Mouse (Mus musculus) thymus, adult 18-20 months (tissue): ENCODE data around the gene Rap2c.

Source experiments
- DNase-seq, 2 experiments: peaks; one replicate each; pipeline ENCODE4 v3.0.0; 2022; ENCODE audit warnings: mixed read lengths in 2 of 2

The Rap2c gene

GRCm38 (mm10) chrX:51017851-51018785, at the start of gene Rap2c:
TSS of gene Rap2c (minus strand) at chrX:51018018.
- peak; percentile 60 to 75 for DNase-seq

DNA sequence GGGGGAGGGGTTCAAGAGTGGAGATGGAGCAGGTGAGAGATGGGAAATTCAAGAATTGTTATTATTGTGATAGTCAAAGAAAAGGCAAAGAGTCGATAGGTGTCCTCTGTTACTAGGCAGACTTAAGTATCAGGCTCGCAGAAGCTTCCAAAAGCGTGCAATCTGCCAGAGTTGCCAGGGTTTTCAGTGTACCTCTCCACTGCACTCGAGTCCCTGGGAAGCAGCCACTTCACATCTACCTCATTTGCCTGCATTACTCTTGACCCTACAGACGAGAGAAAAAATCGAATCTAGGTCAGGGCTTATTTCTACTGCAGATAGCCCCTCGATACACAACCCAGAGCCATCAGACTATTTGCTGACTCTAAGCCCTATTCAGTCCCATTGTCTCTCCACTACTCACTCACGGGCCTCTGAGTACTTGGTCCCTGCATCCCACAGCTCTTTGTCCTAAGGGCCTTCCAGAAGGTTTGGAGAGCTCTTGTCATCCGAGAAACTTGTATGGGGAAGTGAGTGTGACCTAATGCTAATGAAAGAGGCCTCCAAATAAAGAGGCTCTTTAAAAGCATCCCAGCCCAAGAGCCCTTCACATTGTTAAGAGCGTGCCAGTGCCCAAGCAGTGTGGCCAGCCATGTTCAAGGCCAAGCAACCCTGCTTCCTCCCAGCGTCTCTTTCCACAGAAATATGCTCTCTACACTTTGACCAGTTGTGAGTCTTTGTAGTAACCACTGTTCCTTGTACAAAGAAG, 48.9 kb upstream of the Rap2c start:
- DNase-seq, result no peak

DNA sequence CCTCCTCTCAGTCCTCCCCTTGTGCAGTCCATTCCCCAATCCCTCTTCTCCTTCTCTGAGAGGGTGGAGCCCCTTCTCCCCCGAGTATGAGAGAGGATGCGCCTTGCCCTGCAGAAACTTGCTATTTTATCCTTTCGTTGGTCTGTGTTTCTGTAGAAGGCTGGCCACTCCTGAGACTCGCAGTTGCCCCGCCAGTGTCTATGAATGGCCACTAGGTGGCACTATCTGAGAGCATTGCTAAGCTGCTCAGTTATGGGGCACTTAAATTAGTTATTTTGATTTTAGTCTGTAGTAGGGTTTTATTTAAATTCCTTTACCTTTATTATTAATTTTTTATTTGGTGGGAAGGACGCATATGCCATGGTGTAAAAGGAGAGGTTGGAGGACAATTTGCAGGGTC, 48.0 kb upstream of the Rap2c start:
- DNase-seq, result peak; percentile 4 to 7

DNA sequence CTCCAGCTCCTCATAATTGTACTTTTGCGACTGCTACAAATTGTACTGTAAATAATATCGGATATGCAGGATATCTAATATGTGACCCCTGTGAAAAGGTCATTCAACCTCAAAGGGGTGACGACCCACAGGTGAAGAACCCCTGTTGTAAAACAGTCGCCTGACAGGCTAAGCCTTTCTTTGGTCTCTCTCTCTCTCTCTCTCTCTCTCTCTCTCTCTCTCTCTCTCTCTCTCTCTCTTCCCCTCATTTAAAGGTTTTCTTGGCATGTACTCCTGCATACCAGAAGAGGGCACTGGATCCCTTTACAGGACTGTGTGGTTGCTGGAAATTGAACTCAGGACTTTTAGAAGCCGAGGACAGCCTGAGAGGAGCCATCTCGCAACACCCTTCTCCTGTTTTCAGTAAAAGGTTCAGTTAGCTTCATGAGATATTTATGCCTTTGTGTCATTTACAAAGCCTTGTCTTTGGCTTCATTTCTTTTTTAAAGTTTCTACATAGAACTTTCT, 47.4 kb upstream of the Rap2c start:
- DNase-seq, result no peak

DNA sequence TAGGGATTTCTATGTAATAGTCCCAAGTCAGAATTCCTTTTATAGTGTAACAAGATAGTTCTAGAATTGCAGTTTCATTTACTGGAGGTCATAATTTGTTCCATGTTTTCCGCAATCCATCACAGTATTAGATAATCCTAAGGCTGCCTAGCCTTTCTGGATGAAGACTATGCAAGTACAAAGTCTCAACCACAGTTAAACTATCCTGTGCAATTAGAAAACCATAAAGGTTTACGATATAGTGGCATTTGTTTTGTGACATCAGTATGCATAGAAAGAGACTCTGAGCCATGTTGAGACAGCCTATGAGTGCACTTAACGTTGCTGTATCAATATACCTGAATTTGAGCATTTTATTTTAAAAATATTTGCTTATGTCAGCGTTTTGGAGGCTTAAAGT, 42.4 kb upstream of the Rap2c start:
- no peak for DNase-seq

DNA sequence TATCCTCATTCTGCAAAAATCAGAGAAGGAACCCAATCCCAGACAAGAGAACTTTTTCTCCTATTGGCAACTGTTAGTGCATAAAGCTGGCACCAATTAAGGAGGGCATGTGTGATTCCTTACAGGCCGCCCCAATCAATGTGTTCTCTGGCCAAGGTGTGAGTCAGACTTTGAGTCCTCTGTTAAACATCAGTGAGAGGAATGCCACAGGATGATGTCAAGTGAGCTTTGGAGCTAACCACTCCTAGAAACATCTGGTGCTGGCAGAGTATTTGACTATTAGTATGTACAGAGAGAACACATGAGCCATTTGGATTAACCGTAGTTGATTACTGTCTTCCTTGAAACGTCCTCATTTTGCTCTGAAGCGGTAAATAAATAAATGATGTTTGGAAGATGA, 40.9 kb upstream of the Rap2c start:
- no peak for DNase-seq

DNA sequence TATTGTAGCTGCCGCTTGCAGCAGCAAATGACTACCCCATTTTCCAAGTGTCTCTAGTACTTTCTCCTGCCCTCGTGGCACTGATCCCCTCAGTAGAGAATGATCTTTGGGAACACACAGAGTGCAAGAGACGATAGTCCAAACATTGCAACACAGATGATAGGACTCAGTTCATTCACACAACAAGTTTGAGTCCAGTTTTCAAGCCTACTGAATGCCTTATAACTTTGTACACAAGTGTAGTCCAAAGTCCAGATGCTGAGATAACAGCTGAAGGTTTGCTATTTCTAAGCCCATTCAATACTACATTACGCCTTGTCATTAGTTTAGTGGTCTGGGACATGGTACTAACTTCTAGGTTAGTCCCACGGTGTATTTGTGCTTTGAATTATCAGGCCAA, 40.5 kb upstream of the Rap2c start:
- no peak for DNase-seq

DNA sequence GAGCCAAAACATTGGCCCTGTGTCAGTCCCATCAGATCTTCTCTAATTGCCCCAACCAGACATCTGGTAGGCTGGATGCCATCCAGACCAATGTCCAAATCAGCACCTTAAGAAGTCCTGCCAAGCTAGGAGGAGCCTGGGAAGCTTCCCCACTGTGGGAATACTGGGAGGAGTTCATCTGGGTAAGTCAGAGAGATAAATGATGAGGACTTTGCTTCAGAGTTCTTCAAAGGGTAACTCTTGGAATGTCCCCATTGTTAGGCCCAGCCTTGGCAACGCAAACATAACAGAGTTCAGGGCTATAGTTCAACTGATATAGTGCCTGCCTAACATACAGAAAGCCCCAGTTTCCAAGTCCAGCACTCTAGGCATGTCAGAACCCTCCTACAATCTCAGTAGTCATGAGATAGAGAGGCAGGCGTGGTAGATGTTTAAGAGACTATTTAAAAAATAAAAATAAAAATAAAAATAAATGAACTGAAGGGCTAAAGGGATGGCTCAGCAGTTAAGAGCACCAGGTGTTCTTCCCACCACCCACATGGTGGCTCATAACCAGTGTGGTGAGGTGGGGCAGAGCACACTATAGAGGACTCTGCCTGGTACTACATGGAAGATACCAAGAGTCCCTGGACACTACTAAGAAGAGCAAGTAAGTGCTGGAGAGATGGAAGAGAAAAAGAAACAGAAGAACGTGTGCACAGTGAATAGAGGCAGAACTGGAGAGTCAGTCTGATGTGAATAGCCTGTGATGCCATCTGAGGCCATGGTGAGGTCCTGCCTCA, 34.1 kb upstream of the Rap2c start:
- no peak for DNase-seq

GRCm38 (mm10) chrX:51035678-51036209, 17.9 kb upstream of the Rap2c start:
- no peak for DNase-seq

DNA sequence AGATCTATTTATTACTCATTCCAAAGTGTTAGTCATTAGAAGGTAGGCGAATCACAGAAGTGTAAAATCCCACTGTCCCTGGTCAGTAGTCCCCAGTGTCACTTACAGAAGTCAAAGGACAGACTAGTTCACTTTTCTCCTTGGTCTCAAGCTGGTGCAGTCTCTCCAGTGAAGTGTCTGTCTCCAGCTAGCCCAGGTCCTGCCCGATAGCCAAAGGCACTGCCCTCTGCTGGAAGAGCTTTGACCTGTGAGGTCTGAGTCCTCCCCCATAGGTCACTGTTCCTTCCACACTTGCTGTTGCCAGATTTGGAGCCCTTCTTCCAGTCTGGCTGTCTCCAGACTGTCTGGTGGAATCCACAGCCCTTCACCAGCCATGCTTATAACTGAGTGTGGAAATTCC, 2.1 kb upstream of the Rap2c start:
- peak; percentile 5 to 6 for DNase-seq

DNA sequence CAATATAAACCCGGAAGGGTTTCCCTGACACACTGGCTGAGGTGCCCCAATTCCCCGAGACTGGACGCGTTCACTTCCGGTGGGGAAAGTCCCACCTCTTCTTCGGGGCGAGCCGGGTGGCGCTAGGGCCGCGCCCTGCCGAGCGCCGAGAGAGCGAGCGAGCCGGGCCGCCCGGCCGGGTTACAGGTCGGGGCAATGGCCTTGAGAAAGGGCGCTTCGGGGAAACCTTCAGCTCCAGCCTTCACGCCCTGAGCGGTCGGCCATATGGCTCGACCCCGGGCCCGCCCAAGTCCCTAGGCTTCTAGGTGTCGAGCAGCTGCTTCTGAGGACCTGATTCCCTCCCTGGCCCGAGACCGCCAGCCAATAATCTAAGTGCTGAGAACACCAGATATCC, 965 bp upstream of the Rap2c start:
- peak; percentile 49 to 69 for DNase-seq

GRCm38 (mm10) chrX:51016926-51017325, 892 bp downstream of the Rap2c start:
- DNase-seq, result no peak

- no peak for DNase-seq
Observed at GRCm38 (mm10) chrX:51012280-51012679, 5.5 kb downstream of the Rap2c start.

DNA sequence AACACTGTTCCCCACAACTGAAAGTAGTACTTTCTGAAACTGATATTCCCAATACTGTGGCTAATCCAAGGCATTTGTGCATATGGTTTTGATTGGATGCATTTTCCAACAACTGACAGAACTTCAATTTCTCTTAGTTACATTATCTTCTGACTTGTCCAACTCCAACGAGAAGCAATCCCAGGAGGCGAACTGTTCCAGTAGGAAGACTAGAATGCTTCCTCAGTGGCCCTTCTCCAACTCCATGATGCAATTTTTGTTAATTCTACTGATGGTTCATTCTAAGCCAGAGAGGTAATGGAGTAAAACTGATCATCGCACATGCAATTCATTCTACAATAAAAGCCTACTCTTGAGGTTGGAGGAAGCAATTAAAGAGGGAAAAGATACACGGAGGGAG, 7.5 kb downstream of the Rap2c start:
- DNase-seq, result no peak

DNA sequence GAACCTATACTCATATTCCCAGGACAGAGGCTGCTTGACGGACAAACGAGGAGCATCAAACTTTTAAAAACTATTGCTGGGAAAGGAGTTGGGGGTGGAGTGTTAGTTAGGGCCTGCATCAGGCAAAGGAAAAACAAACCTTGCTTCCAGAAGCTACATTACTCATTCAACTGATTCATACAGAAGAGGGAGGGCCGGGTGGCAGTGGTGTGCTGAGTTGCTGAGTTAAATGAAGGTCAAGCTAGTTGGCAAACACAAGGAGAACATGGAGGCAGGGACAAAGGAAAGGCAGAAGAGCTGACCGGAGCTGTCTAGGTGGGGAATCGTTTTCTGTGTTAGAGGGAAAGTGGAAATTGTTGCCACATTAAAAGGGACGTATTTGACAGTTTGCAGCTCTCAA, 17.0 kb downstream of the Rap2c start:
- DNase-seq, result no peak

- DNase-seq, result no peak
Observed at GRCm38 (mm10) chrX:50995310-50995709, 22.5 kb downstream of the Rap2c start.

DNA sequence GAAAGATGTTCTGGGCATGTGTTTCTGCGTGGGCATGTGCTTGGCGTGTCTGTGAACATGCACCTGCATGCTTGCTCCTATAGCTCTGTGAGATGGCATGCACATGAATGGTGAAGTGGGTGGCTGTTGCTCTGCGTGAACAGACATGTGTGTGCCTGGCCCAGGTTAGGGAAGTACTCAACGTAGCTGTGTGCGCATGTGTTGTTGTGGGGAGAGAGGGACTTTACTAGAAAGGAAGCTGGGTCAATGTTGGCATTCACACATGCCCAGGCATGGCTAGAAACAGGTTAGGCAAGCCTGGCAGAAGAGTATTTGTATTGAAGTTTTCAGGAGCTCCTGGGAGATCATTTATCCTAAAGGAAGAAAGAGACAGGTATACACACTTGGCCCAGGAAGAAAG, 26.5 kb downstream of the Rap2c start:
- DNase-seq, result no peak

- DNase-seq, result no peak
Observed at GRCm38 (mm10) chrX:50989940-50990339, 27.9 kb downstream of the Rap2c start.

DNA sequence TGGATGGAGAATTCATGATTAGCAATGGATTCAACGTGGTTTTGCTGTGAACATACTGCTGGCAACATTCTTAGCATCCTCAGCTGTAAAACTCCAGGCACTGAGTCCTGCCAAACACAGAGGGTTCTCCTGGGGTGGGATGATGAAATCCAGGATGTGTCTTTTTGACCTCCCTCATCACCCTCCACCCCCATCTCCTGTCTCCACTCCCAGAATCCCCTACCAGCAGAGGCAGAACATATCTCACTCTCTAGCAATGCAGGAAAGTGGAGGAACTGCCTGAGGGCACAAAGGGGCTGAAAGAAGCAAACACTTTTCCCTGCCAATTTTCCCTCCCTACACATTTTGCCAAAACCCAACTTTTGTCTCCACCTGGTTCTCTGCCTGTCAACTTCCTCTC, 29.2 kb downstream of the Rap2c start:
- DNase-seq, result no peak

DNA sequence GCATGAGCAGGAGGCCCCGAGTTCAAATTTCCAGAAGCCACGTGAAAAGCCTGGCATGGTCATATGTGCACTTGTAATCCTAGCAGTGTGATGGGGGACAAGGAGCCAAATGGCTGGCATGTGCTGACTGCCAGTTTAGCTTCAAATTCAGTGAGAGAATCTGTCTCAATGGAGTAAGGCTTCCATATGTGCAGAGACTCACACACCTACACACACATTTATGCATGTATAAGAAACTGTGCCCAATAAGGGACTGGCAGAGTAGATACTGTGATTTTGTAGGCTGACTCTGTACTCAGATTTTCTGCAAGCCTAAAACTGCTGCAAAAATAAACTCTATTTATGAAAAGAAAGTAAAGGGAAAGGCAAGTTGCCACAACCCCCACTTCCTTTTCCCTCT, 39.4 kb downstream of the Rap2c start:
- no peak for DNase-seq

DNA sequence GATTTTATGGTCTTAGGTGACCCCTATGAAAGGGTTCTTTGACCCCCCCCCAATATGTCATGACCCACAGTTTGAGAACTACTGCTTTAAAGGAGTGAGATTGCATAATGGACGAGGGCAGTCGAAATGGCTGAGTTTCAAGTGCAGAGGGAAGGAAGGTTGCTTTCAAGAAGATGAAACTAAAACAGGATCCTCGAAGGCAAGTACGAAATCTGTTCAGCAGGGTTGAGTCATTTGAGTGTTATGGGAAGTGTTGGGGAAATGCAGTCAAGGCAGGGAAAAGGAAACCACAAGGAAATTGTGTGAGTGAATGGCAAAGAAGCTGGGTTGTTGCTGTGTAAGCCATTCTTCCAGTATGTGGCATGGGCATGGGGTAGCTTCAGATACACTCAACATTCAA, 45.7 kb downstream of the Rap2c start:
- DNase-seq, result no peak

GRCm38 (mm10) chrX:50969907-50970306, 47.9 kb downstream of the Rap2c start:
- no peak for DNase-seq
